Mouse (Mus musculus): Measurements from ENCODE around the gene Minpp1.

DNA sequence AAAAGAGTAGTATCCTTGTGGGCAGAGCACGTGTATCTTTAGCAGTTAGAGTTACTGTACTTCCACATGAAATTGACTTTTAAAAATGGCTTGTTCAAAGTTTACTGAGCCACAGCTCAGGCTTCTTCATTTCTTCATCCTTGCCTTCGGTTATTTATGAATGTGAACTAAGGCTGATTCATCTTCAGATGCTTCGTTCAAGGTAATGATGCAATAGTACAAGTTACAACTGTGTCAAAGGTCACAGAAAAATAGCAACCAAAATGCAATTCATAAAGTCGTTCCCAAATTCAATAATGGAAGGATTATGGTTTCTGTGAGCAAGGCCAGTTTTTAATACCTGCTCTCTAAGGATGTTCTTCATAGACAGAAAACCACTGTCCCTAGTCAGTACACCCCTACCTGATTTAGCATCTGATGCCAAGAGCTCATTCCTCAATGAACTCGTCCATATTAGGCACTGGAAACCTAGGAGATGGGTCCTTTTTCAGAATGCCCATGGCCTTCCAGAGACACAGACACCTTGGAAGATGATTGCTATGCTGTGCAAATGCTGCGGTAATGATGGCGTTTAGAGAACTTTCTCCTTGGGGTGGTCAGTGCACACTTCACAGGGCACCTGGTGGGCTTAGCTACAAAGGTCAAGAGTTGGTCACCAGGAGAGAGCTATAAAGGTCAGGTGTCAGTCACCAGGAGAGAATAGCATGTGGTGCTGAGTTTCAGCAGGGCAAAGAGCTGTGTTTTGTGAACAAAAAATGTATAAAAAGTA is 47.4 kb downstream of the Minpp1 start:
- TF ChIP-seq CTCF (IDR thresholded peaks at IDR 0.05; ENCODE audit: low read depth, low read length) (no peak), GATA1 (IDR thresholded peaks at IDR 0.05; ENCODE audit: borderline replicate concordance, low read length) (no peak), TAL1 (conservative IDR thresholded peaks at IDR 0.05; ENCODE audit: low read depth, low read length) (0 out of 2 replicates have a peak, but pooled peaks have one; percentile 5), GATA2 (IDR thresholded peaks at IDR 0.05; ENCODE audit: borderline replicate concordance, low read depth, low read length) (no peak)

All from G1E (cell line).